Mouse (Mus musculus) lung, adult 2 months (tissue): Measurements from ENCODE around the gene Nelfb.

Experiments
- CTCF ChIP-seq: fragments of 200-500 bp; IDR thresholded peaks from 2 replicates; pipeline ENCODE4 v1.5.1; 2011; ENCODE audit warnings: mild to moderate bottlenecking, low read length, control low read depth; ENCODE audit not compliant: insufficient read depth
- POLR2A ChIP-seq: fragments of 200-500 bp; IDR thresholded peaks from 2 replicates; pipeline ENCODE4 v1.6.1; 2011; ENCODE audit warnings: low read depth, mild to moderate bottlenecking, control low read depth, low read length, borderline replicate concordance; ENCODE audit errors: extremely low read depth

DNA sequence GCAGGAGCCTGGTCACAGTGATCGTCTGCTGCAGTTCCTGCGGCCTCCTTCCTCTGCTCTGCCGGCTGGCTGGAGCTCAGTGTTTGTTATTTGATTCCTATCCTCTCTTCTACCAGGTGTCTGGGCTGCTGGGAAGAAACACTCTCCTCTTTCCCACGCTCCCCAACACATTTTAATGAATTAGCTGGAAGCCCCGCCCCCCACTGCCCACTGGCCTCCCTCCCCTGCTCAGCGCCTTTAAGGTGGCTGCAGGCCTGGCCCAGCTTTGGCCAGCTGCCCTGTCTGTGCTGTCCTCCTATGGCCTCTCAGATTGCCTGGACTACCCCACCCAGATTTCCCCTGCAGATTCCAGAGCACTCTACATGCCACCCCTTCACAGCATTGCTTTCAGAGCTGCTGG lies 33.6 kb downstream of the Nelfb start:
- TF ChIP-seq CTCF = no peak
- peak; percentile 44; the same call in 1 of the 2 replicates for TF ChIP-seq POLR2A
